Mouse (Mus musculus) heart, adult 2 months (tissue): ENCODE data around the gene Apobec2.

Experiments used
- CTCF ChIP-seq: fragments of 200-600 bp; IDR thresholded peaks from 2 replicates; pipeline ENCODE4 v1.8.1; 2022; ENCODE audit warnings: antibody characterized with exemption, mild to moderate bottlenecking, moderate library complexity
- EP300 ChIP-seq: fragments of 200-500 bp; IDR thresholded peaks from 2 replicates; pipeline ENCODE4 v1.6.1; 2011; ENCODE audit warnings: low read depth, low read length, control low read depth; ENCODE audit not compliant: insufficient read depth
- POLR2A ChIP-seq: fragments of 200-500 bp; IDR thresholded peaks from 2 replicates; pipeline ENCODE4 v1.6.1; 2011; ENCODE audit warnings: mild to moderate bottlenecking, low read depth, low read length, control low read depth; ENCODE audit not compliant: insufficient read depth

DNA sequence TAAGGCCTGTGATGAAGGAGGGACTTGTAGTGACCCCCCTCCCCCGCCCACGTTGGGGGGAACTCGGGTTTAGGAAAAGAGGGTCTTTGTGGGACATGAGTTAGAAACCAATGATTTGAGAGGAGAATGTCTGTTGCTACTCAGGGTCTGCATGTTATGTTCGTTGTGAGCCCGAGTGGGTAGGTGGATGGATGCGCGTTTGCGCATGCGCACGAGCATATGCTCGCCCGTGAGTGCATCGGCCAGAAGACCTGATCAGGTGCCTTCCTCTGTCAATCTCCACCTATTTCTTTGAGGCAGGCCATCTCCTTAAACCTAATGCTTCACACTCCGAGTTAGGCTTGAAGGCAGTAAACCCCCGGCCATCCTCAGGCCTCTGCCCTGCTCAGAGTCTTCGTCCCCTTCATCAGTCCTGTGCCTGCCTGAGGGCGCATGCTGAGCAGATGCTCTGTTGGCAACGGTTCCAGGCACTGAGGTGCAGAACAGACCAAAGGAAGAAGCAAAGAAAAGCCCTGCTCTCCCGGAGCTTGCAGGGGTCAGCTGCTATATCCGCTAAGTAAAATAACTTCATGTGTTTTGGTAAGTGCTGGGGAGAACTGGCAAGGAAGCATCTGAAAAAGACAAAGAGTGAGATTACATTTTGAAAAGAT lies 401 bp upstream of the Apobec2 start:
- no peak for TF ChIP-seq EP300
- TF ChIP-seq CTCF = no peak
- no peak for TF ChIP-seq POLR2A
